Mouse (Mus musculus): ENCODE data around the gene Gm4969. TPM values are rescaled to one million over a fixed set of nuclear protein-coding genes. Genes with fewer than 3 reads are reported as not detected.

Gene Gm4969
- total and polyA plus RNA-seq, 3 experiments, result not detected

- TF ChIP-seq CHD1 (IDR thresholded peaks at IDR 0.05; ENCODE audit: low read depth, low read length), result no peak
- TF ChIP-seq CTCF (IDR thresholded peaks at IDR 0.05 in 2 of 3, conservative IDR thresholded peaks at IDR 0.05 in 1 of 3; ENCODE audit: control insufficient read depth in 1 of 3, insufficient read depth in 1 of 3, low read depth in 2 of 3, low read length in 3 of 3, poor library complexity in 1 of 3, severe bottlenecking in 1 of 3), result peak; percentile 93 to 97 (median 93)
- no peak for TF ChIP-seq E2F4 (IDR thresholded peaks at IDR 0.05; ENCODE audit: borderline replicate concordance, low read depth, low read length)
- no peak for TF ChIP-seq KAT2A (conservative IDR thresholded peaks at IDR 0.05; ENCODE audit: low read depth, low read length)
- TF ChIP-seq ETS1 (IDR thresholded peaks at IDR 0.05; ENCODE audit: low read depth, low read length), result no peak
- TF ChIP-seq SMC3 (IDR thresholded peaks at IDR 0.05; ENCODE audit: low read depth, low read length), result peak; percentile 90
- TF ChIP-seq RCOR1 (IDR thresholded peaks at IDR 0.05; ENCODE audit: low read depth, low read length), result no peak
- 0 out of 2 replicates have a peak, but pooled peaks have one; percentile 15 for TF ChIP-seq MAZ (IDR thresholded peaks at IDR 0.05; ENCODE audit: low read depth, low read length)
- no peak for TF ChIP-seq POLR2AphosphoS2 (IDR thresholded peaks at IDR 0.05; ENCODE audit: low read length)
- TF ChIP-seq JUND (IDR thresholded peaks at IDR 0.05; ENCODE audit: low read depth, low read length), result no peak
- TF ChIP-seq MEF2A (IDR thresholded peaks at IDR 0.05; ENCODE audit: extremely low read depth, insufficient replicate concordance, low read depth, low read length, poor library complexity, severe bottlenecking), result no peak
- no peak for TF ChIP-seq CHD2 (IDR thresholded peaks at IDR 0.05; ENCODE audit: low read length)
- TF ChIP-seq MAX (IDR thresholded peaks at IDR 0.05; ENCODE audit: low read length), result peak; percentile 47; the same call in 1 of the 2 replicates
- TF ChIP-seq TBP (IDR thresholded peaks at IDR 0.05; ENCODE audit: low read depth, low read length), result no peak
- TF ChIP-seq MXI1 (IDR thresholded peaks at IDR 0.05; ENCODE audit: low read depth, low read length), result peak; percentile 82
- TF ChIP-seq USF1 (IDR thresholded peaks at IDR 0.05; ENCODE audit: low read depth, low read length), result no peak
- peak; percentile 60 for TF ChIP-seq HCFC1 (IDR thresholded peaks at IDR 0.05; ENCODE audit: low read depth, low read length)
- 0 out of 2 replicates have a peak, but pooled peaks have one; percentile 43 for TF ChIP-seq TCF12 (IDR thresholded peaks at IDR 0.05; ENCODE audit: low read depth, low read length)
Observed at GRCm38 (mm10) chr7:19157160-19157800, 39.1 kb upstream of the Gm4969 start (continued).

- Histone ChIP-seq H3K79me2 (ENCODE audit: control insufficient read depth, insufficient read depth, low read length, poor library complexity) (peaks cover under 1% of the 10 kb centered on the region), H3K9ac (ENCODE audit: control insufficient read depth, low read depth, low read length, poor library complexity, severe bottlenecking) (no peak overlapping the region), H3K27me3 (ENCODE audit: control insufficient read depth in 1 of 2, insufficient read depth in 2 of 2, low read length in 2 of 2) (no peaks in the 10 kb centered on the region), H3K4me3 (ENCODE audit: control insufficient read depth in 1 of 2, insufficient read depth in 1 of 2, low read depth in 2 of 2, low read length in 2 of 2) (no peak overlapping the region), H3K27ac (ENCODE audit: control insufficient read depth, low read depth, low read length) (no peak overlapping the region), H3K36me3 (ENCODE audit: control insufficient read depth in 1 of 2, insufficient read depth in 2 of 2, low read length in 2 of 2) (peaks cover 0 to 3% of the 10 kb centered on the region in 2 experiments; a peak in 2 of 4 replicates), H3K9me3 (replicated peaks; ENCODE audit: insufficient read depth, low read length) (no peaks in the 10 kb centered on the region), H3K4me1 (ENCODE audit: control insufficient read depth in 1 of 2, insufficient read depth in 2 of 2, low read length in 2 of 2) (peaks cover 0 to 7% of the 10 kb centered on the region in 2 experiments; a peak in 1 of 4 replicates)
- DNase-seq (ENCODE audit: low read depth, low spot score), result peak; percentile 49
- no peak for TF ChIP-seq POLR2AphosphoS5 (IDR thresholded peaks at IDR 0.05; ENCODE audit: borderline replicate concordance, low read depth, low read length)
- no peak for TF ChIP-seq EP300 (IDR thresholded peaks at IDR 0.05; ENCODE audit: low read depth in 1 of 2, low read length in 2 of 2)
- TF ChIP-seq BHLHE40 (IDR thresholded peaks at IDR 0.05; ENCODE audit: borderline replicate concordance, low read depth, low read length), result no peak
- TF ChIP-seq NELFE (IDR thresholded peaks at IDR 0.05; ENCODE audit: low read depth, low read length), result no peak
- peak; percentile 19; the same call in 1 of the 2 replicates for TF ChIP-seq ZC3H11A (IDR thresholded peaks at IDR 0.05; ENCODE audit: low read depth, low read length)
- no peak for TF ChIP-seq HCFC1 (IDR thresholded peaks at IDR 0.05; ENCODE audit: low read depth, low read length)
- TF ChIP-seq NRF1 (IDR thresholded peaks at IDR 0.05; ENCODE audit: insufficient read depth, low read depth, low read length, poor library complexity, severe bottlenecking), result no peak
- no peak for TF ChIP-seq USF2 (IDR thresholded peaks at IDR 0.05; ENCODE audit: borderline replicate concordance in 1 of 2, insufficient read depth in 1 of 2, low read depth in 1 of 2, low read length in 2 of 2)
- TF ChIP-seq TAL1 (IDR thresholded peaks at IDR 0.05; ENCODE audit: low read length), result no peak
- TF ChIP-seq TBP (IDR thresholded peaks at IDR 0.05; ENCODE audit: low read depth, low read length), result no peak
- no peak for TF ChIP-seq POLR2AphosphoS2 (IDR thresholded peaks at IDR 0.05; ENCODE audit: low read length)
- peak; percentile 15; the same call in 1 of the 2 replicates for TF ChIP-seq SMC3 (IDR thresholded peaks at IDR 0.05; ENCODE audit: low read depth, low read length)
- TF ChIP-seq ZKSCAN1 (IDR thresholded peaks at IDR 0.05; ENCODE audit: low read depth, low read length), result no peak
- no peak for TF ChIP-seq MXI1 (IDR thresholded peaks at IDR 0.05; ENCODE audit: low read depth, low read length)
- peak; percentile 39 for TF ChIP-seq RAD21 (IDR thresholded peaks at IDR 0.05; ENCODE audit: low read depth, low read length)
- TF ChIP-seq CTCF (IDR thresholded peaks at IDR 0.05 in 2 of 3, conservative IDR thresholded peaks at IDR 0.05 in 1 of 3; ENCODE audit: control insufficient read depth in 1 of 3, insufficient read depth in 1 of 3, low read depth in 2 of 3, low read length in 3 of 3, poor library complexity in 1 of 3, severe bottlenecking in 1 of 3), result peak; percentile 43 to 57 (median 48)
Observed at GRCm38 (mm10) chr7:19155825-19156475, 37.8 kb upstream of the Gm4969 start.
